Mouse (Mus musculus): ENCODE results near the gene Ccp110. TPM values are rescaled to one million over a fixed set of nuclear protein-coding genes. Genes with fewer than 3 reads are reported as not detected.

The Ccp110 gene
- polyA plus RNA-seq, 1 experiment from 2014 or later = 2.8 TPM

DNA sequence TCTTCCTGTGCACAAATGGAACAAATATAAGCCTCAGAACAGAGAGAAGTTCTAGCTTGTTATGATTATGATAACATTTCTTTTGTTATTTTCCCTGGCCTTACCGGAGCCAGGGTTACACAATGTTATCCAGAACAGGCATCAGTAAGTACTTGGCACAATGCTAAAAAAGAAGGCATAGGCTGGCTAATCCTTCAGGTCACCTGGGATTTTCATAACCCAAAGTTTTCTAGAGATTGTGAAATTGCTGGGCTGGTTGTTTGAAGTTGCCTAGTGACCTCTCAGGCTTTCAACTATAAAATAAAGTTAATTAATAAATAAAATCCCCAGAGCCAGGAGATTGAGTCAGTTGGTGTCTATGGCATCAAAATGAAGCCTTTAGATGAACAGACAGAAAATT is 2.5 kb downstream of the Ccp110 start:
- Histone ChIP-seq H3K27me3 (replicated peaks; ENCODE audit: control insufficient read depth, insufficient read depth, low read length) (no peaks in the 10 kb centered on the region), H3K9ac (ENCODE audit: low read depth, low read length) (no peak overlapping the region), H3K4me1 (replicated peaks; ENCODE audit: control insufficient read depth, insufficient read depth, low read length) (no peaks in the 10 kb centered on the region), H3K9me3 (ENCODE audit: control insufficient read depth) (no peaks in the 10 kb centered on the region), H3K36me3 (ENCODE audit: control insufficient read depth, insufficient read depth) (0 out of 2 replicates have a peak, but pooled peaks cover 4% of the 10 kb centered on the region), H3K4me2 (replicated peaks; ENCODE audit: low read depth) (no peak overlapping the region), H3K27ac (ENCODE audit: low read depth, low read length) (no peak overlapping the region; the same call in 1 of the 2 replicates), H3K4me3 (ENCODE audit: low read depth, low read length) (no peak overlapping the region)
- no peak for TF ChIP-seq CTCF (IDR thresholded peaks at IDR 0.05; ENCODE audit: low read depth)
- WGBS = 92% methylated on average over 1 of the region's 1 CpGs
- no peak for ATAC-seq

DNA sequence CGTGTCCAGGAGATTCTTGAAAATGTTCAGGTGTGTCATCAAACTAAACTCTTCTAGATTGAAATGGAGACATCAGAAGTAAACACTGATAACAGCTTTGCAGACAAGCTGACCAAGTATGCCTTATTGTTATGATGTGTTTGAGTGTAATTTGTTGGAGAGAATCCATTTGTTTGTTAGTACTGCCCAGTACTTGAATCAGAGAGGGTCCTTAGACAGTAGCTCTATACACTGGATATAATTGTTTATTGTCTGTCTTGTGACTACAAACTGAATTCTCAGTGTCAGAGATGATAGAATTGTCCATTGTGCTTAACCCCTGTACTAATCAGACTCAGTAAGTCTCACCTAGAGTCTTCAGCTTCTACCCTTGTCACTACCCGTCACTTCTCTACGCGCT is 5.7 kb downstream of the Ccp110 start:
- Histone ChIP-seq H3K27ac (ENCODE audit: low read depth, low read length) (no peak overlapping the region), H3K4me1 (replicated peaks; ENCODE audit: control insufficient read depth, insufficient read depth, low read length) (no peaks in the 10 kb centered on the region), H3K27me3 (replicated peaks; ENCODE audit: control insufficient read depth, insufficient read depth, low read length) (no peaks in the 10 kb centered on the region), H3K9me3 (ENCODE audit: control insufficient read depth) (no peaks in the 10 kb centered on the region), H3K4me2 (replicated peaks; ENCODE audit: low read depth) (no peak overlapping the region), H3K36me3 (ENCODE audit: control insufficient read depth, insufficient read depth) (peaks cover 17% of the 10 kb centered on the region), H3K4me3 (ENCODE audit: low read depth, low read length) (no peak overlapping the region), H3K9ac (ENCODE audit: low read depth, low read length) (no peak overlapping the region)
- no peak for TF ChIP-seq CTCF (IDR thresholded peaks at IDR 0.05; ENCODE audit: low read depth)
- ATAC-seq = no peak
- 93% methylated on average over 4 of the region's 4 CpGs for WGBS

DNA sequence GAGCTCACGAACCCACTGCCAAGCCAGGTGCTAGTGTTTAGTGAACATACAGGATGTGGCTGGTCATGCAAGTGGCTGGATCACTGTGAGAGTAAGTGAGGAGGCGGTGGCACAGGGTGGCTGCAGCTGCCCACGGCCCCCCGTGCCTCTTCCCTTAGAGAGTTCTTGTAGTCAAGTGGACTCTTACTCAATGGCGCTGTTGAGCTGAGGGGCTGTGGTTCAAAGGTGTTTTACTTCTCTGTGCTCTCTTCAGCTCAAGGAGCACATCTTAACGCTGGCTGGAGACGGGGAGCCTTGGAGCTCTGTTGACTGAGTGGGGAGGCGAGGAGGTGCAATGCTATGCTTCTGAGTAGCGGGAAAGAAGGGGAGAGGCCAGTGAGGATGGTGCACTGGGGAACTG is 11.6 kb downstream of the Ccp110 start:
- WGBS = 90% methylated on average over 9 of the region's 9 CpGs
- Histone ChIP-seq H3K4me3 (ENCODE audit: low read depth, low read length) (no peak overlapping the region), H3K27me3 (replicated peaks; ENCODE audit: control insufficient read depth, insufficient read depth, low read length) (no peaks in the 10 kb centered on the region), H3K4me2 (replicated peaks; ENCODE audit: low read depth) (no peak overlapping the region), H3K36me3 (ENCODE audit: control insufficient read depth, insufficient read depth) (peaks cover 38% of the 10 kb centered on the region), H3K27ac (ENCODE audit: low read depth, low read length) (no peak overlapping the region), H3K4me1 (replicated peaks; ENCODE audit: control insufficient read depth, insufficient read depth, low read length) (no peaks in the 10 kb centered on the region), H3K9ac (ENCODE audit: low read depth, low read length) (no peak overlapping the region), H3K9me3 (ENCODE audit: control insufficient read depth) (no peaks in the 10 kb centered on the region)
- no peak for TF ChIP-seq CTCF (IDR thresholded peaks at IDR 0.05; ENCODE audit: low read depth)
- no peak for ATAC-seq

DNA sequence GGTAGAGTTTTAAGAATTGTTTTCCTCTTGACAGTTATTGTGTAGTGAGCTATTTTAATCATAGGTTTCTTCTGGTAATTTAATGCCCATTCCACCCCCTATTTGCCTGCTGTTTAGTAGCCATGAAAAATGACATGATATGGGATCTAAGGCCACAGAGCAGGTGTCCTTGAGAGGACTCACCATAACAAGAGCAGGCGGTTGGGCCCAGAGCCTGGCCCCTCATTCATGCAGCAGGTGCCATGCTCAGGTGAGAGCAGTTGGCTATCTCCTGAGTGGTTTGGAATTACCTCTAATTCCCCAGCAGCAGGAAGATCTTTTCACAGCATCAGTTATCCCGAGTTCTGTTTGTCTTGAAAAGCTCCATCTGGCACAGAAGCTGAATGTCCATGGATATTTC is 13.1 kb downstream of the Ccp110 start:
- Histone ChIP-seq H3K9me3 (ENCODE audit: control insufficient read depth) (no peaks in the 10 kb centered on the region), H3K36me3 (ENCODE audit: control insufficient read depth, insufficient read depth) (peaks cover 42% of the 10 kb centered on the region), H3K9ac (ENCODE audit: low read depth, low read length) (no peak overlapping the region), H3K4me2 (replicated peaks; ENCODE audit: low read depth) (no peak overlapping the region), H3K27ac (ENCODE audit: low read depth, low read length) (no peak overlapping the region), H3K27me3 (replicated peaks; ENCODE audit: control insufficient read depth, insufficient read depth, low read length) (no peaks in the 10 kb centered on the region), H3K4me3 (ENCODE audit: low read depth, low read length) (no peak overlapping the region), H3K4me1 (replicated peaks; ENCODE audit: control insufficient read depth, insufficient read depth, low read length) (no peaks in the 10 kb centered on the region)
- no peak for TF ChIP-seq CTCF (IDR thresholded peaks at IDR 0.05; ENCODE audit: low read depth)
- no peak for ATAC-seq
- 79% methylated on average over 2 of the region's 2 CpGs for WGBS

DNA sequence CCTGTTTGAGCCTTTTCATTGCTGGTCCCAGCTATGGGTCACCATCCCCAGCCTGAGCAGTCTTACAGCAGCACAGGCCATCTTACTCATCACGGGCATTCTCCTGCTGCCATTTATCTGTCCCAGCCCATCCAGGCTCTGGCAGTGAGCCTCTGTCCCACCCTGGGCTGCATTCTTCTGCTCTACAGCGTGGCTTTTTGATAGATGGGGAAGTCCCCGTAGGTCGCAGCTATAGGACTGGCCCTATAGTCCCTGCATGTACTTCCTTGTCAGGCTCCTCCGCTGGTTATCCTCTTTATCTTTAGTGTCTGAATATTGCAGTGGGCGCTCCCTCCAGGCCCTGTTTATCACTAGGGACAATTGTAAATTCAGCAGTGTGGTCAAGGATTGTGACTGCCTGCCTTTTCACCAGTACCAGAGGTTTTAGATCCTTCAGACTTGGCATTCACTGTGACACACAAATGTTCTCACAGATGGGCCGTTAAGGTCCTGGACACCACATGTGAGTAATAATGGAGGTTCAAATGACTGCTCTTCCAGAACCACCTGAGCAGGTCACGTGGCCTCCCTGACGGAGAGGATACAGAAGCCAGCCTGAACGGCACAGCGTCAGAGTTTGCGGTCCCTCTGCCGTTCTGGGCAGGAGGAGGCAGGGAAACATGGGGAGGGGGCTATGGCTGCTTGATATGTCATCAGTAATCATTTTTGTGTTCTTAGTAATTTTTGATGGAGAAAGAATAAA is 16.7 kb downstream of the Ccp110 start:
- Histone ChIP-seq H3K4me2 (replicated peaks; ENCODE audit: low read depth) (peak overlapping the region; percentile 17; the same call in 1 of the 2 replicates), H3K4me1 (replicated peaks; ENCODE audit: control insufficient read depth, insufficient read depth, low read length) (no peaks in the 10 kb centered on the region), H3K27ac (ENCODE audit: low read depth, low read length) (no peak overlapping the region), H3K4me3 (ENCODE audit: low read depth, low read length) (no peak overlapping the region), H3K9me3 (ENCODE audit: control insufficient read depth) (no peaks in the 10 kb centered on the region), H3K9ac (ENCODE audit: low read depth, low read length) (no peak overlapping the region), H3K27me3 (replicated peaks; ENCODE audit: control insufficient read depth, insufficient read depth, low read length) (no peaks in the 10 kb centered on the region), H3K36me3 (ENCODE audit: control insufficient read depth, insufficient read depth) (peaks cover 44% of the 10 kb centered on the region)
- ATAC-seq = no peak
- no peak for TF ChIP-seq CTCF (IDR thresholded peaks at IDR 0.05; ENCODE audit: low read depth)
- 59% methylated on average over 13 of the region's 13 CpGs for WGBS

DNA sequence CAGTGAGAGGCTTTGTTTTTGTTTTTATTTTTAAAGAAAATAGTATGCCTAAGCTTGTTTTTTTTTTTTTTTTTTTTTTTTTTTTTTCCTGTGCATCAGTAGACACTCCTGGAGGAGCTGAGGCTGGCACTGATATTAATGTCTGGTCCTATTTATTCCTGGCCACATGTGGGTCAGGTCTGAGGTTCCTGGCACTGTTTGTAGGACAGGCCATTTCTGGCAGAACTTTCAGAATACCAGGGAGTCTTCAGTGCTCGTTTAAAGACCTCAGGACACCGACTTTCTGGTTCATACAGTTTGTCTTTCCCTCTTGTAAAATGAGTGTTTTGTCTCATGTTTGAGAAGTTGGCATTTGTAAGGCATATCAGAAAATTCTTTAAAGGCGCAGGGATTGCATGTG is 19.4 kb downstream of the Ccp110 start:
- WGBS = 88% methylated on average over 3 of the region's 3 CpGs
- ATAC-seq = no peak
- Histone ChIP-seq H3K9me3 (ENCODE audit: control insufficient read depth) (no peaks in the 10 kb centered on the region), H3K9ac (ENCODE audit: low read depth, low read length) (no peak overlapping the region), H3K4me3 (ENCODE audit: low read depth, low read length) (no peak overlapping the region), H3K27me3 (replicated peaks; ENCODE audit: control insufficient read depth, insufficient read depth, low read length) (no peaks in the 10 kb centered on the region), H3K36me3 (ENCODE audit: control insufficient read depth, insufficient read depth) (peaks cover 43% of the 10 kb centered on the region), H3K4me1 (replicated peaks; ENCODE audit: control insufficient read depth, insufficient read depth, low read length) (no peaks in the 10 kb centered on the region), H3K4me2 (replicated peaks; ENCODE audit: low read depth) (no peak overlapping the region), H3K27ac (ENCODE audit: low read depth, low read length) (peak overlapping the region; percentile 2; the same call in 1 of the 2 replicates)
- TF ChIP-seq CTCF (IDR thresholded peaks at IDR 0.05; ENCODE audit: low read depth) = no peak

All from intestine, postnatal 0 days (tissue).